Mouse (Mus musculus) frontal cortex, postnatal 10 days (tissue): ENCODE data around the gene 9330159F19Rik.
A peak's percentile ranks its signal among the peaks of the same experiment; 100 is the strongest.

ENCODE experiments used
- DNase-seq, 2 experiments: peaks; one replicate each; pipeline ENCODE4 v3.0.0; 2022; ENCODE audit warnings: low spot score in 2 of 2, mixed read lengths in 1 of 2

Gene 9330159F19Rik

GRCm38 (mm10) chr10:29211453-29211852, at the start of gene 9330159F19Rik:
9330159F19Rik (plus strand) TSS chr10:29211606.
- DNase-seq, result peak; percentile 42 to 44

GRCm38 (mm10) chr10:29161664-29162063, 49.7 kb upstream of the 9330159F19Rik start:
- no peak for DNase-seq

GRCm38 (mm10) chr10:29173778-29174177, 37.6 kb upstream of the 9330159F19Rik start:
- DNase-seq, result no peak

GRCm38 (mm10) chr10:29175656-29176055, 35.8 kb upstream of the 9330159F19Rik start:
- no peak for DNase-seq

GRCm38 (mm10) chr10:29176881-29177280, 34.5 kb upstream of the 9330159F19Rik start:
- no peak for DNase-seq

GRCm38 (mm10) chr10:29178003-29178402, 33.4 kb upstream of the 9330159F19Rik start:
- DNase-seq, result no peak

GRCm38 (mm10) chr10:29180210-29180609, 31.2 kb upstream of the 9330159F19Rik start:
- no peak for DNase-seq

GRCm38 (mm10) chr10:29181046-29181445, 30.4 kb upstream of the 9330159F19Rik start:
- no peak for DNase-seq

GRCm38 (mm10) chr10:29193769-29194168, 17.6 kb upstream of the 9330159F19Rik start:
- no peak for DNase-seq

GRCm38 (mm10) chr10:29196811-29197210, 14.6 kb upstream of the 9330159F19Rik start:
- no peak for DNase-seq

GRCm38 (mm10) chr10:29198642-29199041, 12.8 kb upstream of the 9330159F19Rik start, which contains the start of gene Gm49353:
Gm49353 (plus strand) TSS chr10:29198954.
- no peak for DNase-seq

- DNase-seq, result no peak
Measured at GRCm38 (mm10) chr10:29199835-29200234, 11.6 kb upstream of the 9330159F19Rik start.

- DNase-seq, result no peak
Measured at GRCm38 (mm10) chr10:29200609-29201008, 10.8 kb upstream of the 9330159F19Rik start.

- DNase-seq, result no peak
Measured at GRCm38 (mm10) chr10:29206730-29207129, 4.7 kb upstream of the 9330159F19Rik start.

- no peak for DNase-seq
Measured at GRCm38 (mm10) chr10:29208735-29209134, 2.7 kb upstream of the 9330159F19Rik start.

- DNase-seq, result no peak
Measured at GRCm38 (mm10) chr10:29213534-29214100, 2.2 kb downstream of the 9330159F19Rik start.

- no peak for DNase-seq
Measured at GRCm38 (mm10) chr10:29216957-29217356, 5.6 kb downstream of the 9330159F19Rik start.

GRCm38 (mm10) chr10:29217451-29217850, 6.0 kb downstream of the 9330159F19Rik start:
- DNase-seq, result no peak

- DNase-seq, result no peak
Measured at GRCm38 (mm10) chr10:29225329-29225728, 13.9 kb downstream of the 9330159F19Rik start.

GRCm38 (mm10) chr10:29231208-29231607, 19.8 kb downstream of the 9330159F19Rik start:
- DNase-seq, result no peak
